Mouse (Mus musculus): ENCODE results near the gene Pcbp2.

The Pcbp2 gene

DNA sequence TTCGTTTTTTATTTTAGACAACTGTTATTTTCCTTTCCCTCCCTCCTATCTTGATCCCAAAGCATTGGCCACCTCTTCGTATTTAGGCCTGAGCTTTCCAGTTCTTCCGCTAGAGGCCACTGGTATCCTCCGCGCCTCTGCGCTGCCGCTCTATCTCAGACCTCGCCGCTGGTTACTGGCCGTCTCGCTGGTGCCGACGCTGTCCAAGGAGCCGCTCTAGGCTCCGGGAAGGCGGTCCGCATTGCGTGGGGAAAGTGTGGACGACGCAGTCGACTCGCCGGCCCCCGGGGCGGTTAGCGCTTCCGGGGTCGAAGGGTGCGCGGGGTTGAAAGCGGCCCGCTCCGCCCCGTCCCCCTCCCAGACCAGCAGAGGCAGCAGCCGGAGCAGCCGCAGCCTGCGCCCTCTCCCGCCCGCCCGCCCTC, at the start of gene Pcbp2:
Gene Pcbp2 (plus strand): TSS at position 357 of the 422 bp plus-strand sequence.
- peak; percentile 91 for DNase-seq

DNA sequence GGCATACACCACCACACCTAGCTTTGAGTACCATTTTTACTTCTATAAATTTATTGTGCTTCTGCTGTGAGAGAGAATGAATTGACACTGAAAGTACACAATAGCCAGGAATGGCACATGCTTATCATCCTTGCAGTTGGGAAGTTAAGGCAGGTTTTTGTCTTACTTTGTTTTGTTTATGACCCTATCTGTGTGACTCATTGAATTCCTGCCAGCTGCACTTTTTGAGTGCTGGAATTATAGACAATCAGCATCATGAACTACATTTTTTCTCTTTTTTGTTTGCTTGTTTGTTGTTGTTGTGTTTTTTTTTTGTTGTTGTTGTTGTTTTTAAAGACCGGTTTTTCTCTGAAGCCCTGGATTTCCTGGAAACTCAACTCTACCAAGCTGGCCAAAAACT, 49.4 kb upstream of the Pcbp2 start:
- no peak for DNase-seq

GRCm38 (mm10) chr15:102421437-102421836, 48.9 kb upstream of the Pcbp2 start:
- no peak for DNase-seq

DNA sequence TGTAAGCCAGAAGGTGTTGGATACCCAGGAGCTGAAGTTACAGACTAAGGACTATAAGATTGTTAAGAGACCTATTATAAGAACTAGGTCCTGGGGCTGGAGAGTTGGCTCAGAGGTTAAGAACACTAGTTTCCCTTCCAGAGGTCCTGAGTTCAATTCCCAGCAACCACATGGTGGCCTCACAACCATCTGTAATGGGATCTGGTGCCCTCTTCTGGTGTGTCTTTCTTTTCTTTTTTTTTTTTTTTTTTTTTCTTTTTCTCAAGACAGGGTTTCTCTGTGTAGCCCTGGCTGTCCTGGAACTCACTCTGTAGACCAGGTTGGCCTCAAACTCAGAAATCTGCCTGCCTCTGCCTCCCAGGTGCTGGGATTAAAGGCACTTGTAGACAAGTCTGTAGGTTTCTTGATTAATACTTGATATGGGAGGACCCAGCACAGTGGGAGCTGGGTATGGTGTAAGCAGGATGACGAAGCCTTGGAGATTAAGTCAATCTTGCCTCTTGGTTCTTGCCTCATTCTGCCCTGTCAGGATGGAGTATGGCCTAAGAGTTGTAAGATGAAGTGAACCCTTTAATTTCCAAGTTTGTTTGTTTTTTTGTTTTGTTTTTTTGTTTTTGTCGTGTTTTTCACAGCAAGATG, 46.6 kb upstream of the Pcbp2 start:
- no peak for DNase-seq

- no peak for DNase-seq
These were observed 45.7 kb upstream of the Pcbp2 start for GRCm38 (mm10) chr15:102424657-102425056.

DNA sequence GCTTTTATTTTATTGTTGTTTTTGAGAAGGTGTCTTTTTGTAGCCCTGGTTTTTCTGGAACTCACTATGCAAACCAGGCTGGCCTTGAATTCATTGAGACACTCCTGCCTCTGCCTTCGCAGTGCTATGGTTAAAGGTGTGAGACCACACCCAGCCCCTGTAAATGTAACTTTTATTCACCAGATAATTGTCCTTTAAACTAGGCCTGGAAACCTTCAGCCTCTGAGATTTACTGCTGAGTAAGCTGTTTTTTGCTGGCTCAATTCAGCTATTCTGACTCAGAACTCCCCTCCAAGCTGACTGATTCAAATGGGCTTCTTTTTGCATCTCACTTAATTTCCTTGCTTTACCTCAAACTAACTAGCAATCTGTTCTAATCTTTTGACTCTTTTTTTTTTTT, 43.4 kb upstream of the Pcbp2 start:
- no peak for DNase-seq

DNA sequence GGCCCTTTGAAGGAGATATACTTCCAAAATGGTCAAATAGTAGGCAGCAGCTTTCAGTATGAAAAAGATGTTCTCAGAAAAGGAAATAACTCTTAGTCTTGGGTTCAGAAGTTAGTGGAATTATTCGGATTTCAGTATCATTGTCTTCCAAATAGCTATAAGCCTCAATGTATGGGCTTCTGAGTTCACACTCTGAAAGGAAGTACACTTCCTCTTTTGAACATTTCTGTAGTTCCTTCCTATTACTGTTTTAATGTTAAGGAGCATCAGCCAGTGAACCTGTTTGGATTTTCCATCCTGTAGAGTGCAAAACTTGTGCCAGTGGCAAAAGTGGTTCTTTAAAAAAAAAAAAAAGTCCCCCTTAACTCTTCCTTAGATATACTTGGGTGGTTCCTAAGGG, 38.3 kb upstream of the Pcbp2 start:
- no peak for DNase-seq

GRCm38 (mm10) chr15:102433173-102433572, 37.2 kb upstream of the Pcbp2 start:
- DNase-seq, result no peak

DNA sequence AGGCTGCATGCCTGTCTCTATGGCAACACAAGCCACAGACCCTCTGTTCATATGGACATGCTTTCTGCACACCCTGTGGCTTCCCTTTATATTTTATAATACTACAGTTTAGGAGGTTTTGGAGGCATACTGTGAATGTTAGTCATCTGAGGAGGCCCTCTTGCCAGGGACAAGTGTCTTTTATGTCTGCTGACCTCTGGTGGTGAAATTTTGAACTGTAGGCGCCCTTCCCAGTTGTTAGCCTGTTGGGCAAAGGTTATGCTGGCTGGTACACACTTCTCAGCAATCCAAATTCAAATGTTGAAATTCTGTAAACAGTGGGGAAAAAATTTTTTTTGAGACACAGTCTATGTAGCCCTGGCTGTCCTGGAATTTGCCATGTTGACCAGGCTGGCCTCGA, 27.8 kb upstream of the Pcbp2 start:
- DNase-seq, result peak; percentile 90

DNA sequence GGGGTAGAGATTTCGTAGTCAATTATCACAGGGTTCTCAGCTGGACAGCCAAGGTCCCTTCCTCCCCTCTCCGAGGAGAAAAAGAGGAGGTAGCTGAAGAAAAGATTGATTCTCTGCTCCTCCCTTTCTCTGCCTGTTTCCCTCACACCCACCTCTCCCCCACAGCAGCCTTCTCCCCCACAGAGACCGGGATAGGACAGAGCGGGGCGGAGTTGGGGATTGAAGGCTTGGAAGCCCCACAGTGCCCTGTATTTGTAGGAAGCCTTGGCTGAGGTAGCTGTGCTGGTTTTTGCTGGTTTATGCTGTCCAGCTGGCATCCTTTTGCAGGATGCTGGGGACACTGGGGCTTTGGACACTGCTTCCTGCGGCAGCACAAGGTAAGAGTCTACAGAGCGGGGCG, 25.2 kb upstream of the Pcbp2 start, which contains the start of gene Amhr2:
Gene Amhr2 (plus strand): TSS at position 222 of the 400 bp plus-strand sequence.
- no peak for DNase-seq

GRCm38 (mm10) chr15:102446448-102446847, 23.9 kb upstream of the Pcbp2 start:
- DNase-seq, result no peak

- DNase-seq, result no peak
These were observed 21.0 kb upstream of the Pcbp2 start for GRCm38 (mm10) chr15:102449366-102449765.

DNA sequence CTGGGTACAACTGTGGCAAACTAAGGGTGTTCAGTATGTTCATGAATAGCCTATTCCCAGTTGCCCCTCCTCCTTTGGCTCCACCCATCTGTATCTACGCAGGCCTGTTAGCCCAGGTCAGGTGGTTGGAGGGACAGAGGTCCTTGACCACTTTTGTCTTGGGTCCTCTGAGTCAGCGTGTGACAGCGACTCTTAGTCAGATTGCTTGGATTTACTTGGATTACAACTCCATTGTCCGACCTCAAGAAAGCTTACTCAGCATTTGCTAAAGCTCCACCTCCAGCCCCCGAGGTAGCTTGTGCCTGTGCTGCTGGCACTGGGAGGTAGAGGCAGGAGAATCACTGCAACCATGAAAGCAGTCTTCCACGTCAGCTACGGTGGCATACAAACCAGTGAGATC, 19.4 kb upstream of the Pcbp2 start:
- peak; percentile 53 for DNase-seq

DNA sequence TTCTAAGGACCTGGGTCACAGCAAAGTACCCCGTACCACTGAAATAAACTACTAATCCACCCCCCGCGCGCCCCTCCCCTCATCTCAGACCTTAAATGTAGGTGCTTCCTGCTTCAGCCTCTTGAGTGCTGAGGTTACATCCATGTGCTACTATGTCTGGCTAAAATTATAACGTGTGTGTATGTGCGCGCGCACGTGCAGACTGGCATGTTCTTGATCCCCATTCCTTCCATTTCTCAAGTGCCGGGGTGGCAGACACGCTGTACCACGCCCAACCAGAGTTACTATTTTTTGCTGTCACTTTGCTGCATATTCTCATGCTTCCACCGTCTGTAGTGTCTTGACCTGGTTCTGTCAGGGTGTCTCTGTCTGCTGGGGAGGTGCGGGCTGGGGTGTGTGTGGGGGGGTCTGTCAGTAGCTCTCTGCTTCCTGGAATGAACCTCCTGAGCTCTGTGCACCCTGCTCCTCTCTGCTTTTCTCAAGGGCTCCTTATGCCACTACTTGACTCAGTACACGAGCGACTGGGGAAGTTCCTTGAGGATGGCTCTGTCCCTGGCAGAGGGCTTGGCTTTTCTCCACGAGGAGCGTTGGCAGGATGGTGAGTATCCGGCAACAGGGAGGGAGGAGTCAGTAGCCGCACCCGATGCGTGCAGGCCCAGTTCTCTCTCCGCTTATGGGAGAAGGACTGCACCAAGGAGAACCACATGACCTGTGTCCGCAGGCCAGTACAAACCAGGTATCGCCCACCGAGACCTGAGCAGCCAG, 18.5 kb upstream of the Pcbp2 start:
- no peak for DNase-seq

DNA sequence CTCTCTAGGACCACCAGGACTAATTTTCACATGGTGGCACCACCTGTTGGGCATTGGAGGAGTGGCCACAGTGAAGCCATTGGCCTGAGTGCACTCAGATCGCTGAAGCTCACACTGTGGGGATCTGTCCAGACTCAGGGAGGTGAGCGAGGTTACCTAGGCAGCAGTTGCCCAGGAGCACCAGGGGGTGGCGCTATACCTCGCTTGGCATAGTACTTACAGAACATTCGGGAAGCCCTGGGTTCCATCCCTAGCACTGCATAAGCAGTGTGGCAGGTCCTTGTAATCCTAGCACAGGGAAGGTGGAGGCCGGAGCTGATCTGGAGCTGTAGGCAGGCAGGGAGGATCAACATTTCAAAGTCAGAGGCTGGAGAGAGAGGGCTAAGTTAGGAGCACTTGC, 14.3 kb upstream of the Pcbp2 start:
- no peak for DNase-seq

- DNase-seq, result no peak
These were observed 12.1 kb upstream of the Pcbp2 start for GRCm38 (mm10) chr15:102458050-102458736.

DNA sequence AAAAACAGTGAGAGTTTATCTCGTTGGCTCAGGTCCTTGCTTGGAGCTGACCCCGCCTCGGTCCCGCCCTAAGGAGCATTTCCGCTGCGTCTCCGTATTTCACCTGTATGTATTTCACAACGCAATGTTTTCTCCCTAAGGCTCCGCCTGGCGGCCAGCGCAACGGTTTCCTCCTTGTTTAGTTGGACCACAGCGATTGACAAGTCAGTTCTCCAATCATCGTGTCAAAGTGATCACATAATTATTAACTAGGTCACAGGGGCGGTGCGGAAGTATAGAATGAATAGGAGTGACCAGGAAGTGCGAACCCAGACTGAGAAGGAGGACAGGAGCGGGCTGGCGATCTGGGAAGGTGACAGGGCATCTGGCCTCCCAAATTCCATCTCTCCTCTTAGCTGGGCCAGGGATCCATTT, 11.4 kb upstream of the Pcbp2 start, which contains the start of gene Prr13:
Gene Prr13 (plus strand): TSS at position 125 of the 414 bp plus-strand sequence.
- peak; percentile 96 for DNase-seq

DNA sequence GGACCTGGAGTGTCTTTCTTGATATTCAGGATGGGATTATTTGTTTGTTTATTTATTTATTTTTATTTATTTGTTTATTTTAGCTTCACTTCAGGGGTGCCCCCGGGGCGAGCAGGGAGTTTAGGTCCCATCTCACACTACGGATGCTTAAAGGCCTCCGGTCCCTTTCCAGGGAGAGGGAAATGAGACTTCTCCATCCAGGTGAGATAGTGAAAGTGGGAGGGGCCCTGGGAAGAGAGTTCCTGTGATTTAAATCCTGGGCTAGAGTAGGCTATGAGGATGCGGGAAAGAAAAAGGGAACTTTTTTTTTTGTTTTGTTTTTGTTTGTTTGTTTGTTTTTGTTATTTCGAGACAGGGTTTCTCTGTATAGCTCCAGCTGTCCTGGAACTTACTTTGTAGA, 11.0 kb upstream of the Pcbp2 start:
- no peak for DNase-seq

GRCm38 (mm10) chr15:102459847-102460246, 10.5 kb upstream of the Pcbp2 start:
- no peak for DNase-seq

GRCm38 (mm10) chr15:102460409-102460808, 9.9 kb upstream of the Pcbp2 start:
- DNase-seq, result no peak

- DNase-seq, result no peak
These were observed 9.4 kb upstream of the Pcbp2 start for GRCm38 (mm10) chr15:102460971-102461370.

DNA sequence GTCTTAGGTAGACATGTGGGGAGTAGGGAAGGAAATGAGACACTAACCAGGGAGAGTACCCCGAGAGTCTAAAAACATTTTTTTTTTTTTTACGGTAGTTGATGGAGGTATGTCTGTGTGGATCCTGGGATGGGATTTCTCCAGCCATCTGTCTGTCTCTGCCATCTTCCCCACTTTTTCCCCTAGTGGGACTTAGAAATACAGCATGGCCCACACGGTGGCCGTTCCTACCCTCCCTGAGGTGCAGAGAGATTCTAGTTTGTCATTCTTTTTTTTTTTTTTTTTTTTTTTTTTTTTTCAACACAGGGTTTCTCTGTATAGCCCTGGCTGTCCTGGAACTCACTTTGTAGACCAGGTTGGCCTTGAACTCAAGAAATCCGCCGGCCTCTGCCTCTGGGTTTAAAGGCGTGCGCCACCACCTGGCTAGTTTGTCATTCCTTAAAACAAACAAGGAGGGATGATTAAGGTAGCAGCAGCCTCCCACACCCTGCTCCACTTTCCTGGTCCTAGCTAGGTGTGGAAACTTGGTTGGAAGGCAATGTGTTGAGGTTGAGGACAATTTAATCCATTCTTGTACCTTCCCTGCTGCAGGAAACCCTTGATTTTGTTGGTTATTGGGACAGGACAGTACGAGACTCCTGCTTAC, 8.8 kb upstream of the Pcbp2 start:
- no peak for DNase-seq

GRCm38 (mm10) chr15:102463666-102464065, 6.7 kb upstream of the Pcbp2 start:
- DNase-seq, result no peak

All from kidney, adult 18-20 months (tissue).